Mouse (Mus musculus): ENCODE data around the gene Stard3nl.

GRCm38 (mm10) chr13:19393731-19394130, 1.9 kb downstream of the Stard3nl start:
- TF ChIP-seq CTCF (IDR thresholded peaks at IDR 0.05; ENCODE audit: low read depth, low read length): no peak
- no peak for TF ChIP-seq TAL1 (conservative IDR thresholded peaks at IDR 0.05; ENCODE audit: low read depth, low read length)
- no peak for TF ChIP-seq GATA1 (IDR thresholded peaks at IDR 0.05; ENCODE audit: borderline replicate concordance, low read length)
- TF ChIP-seq GATA2 (IDR thresholded peaks at IDR 0.05; ENCODE audit: borderline replicate concordance, low read depth, low read length): no peak
